Mouse (Mus musculus): ENCODE measurements at regions not wholly inside any gene's neighbourhood (a gene's known extent, or its start where the extent isn't known, plus 50 kb on each side); places are given as distances from the start of the nearest gene placed in this dataset.
A peak's percentile ranks its signal among the peaks of the same experiment; 100 is the strongest.

- no peaks in the 10 kb centered on the region for H3K36me3 ChIP-seq (ENCODE audit: control insufficient read depth, insufficient read depth)
Observed at GRCm38 (mm10) chr5:83533901-83534300, 178.9 kb upstream of the Tecrl start.

DNA sequence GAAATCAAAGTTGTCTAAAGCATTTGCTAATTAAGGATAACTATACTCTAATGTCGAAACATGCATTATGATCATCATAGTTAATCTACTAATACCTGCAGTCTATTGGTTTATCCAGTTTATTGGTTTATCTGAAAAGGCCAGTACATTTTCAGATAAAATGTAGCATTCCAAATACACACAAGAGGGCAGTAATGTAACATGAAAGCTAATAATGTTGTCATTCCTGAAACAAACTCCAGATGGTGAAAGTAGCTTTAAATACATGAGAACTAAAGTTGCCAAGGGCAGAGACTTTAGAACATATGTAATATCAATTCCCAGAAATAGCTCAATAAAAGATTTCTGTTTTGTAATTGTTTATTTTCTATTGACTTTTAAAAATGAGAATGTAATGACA lies 163.7 kb upstream of the Tecrl start:
- no peak for TF ChIP-seq FOSL1 (IDR thresholded peaks at IDR 0.05; ENCODE audit: insufficient read depth, low read length, poor library complexity, severe bottlenecking)
- TF ChIP-seq CTCF (IDR thresholded peaks at IDR 0.05; ENCODE audit: control insufficient read depth, insufficient read depth, insufficient read length) = no peak
- no peak for TF ChIP-seq MYOD1 (IDR thresholded peaks at IDR 0.05; ENCODE audit: control insufficient read depth, insufficient read length, low read depth)
- TF ChIP-seq CEBPB (IDR thresholded peaks at IDR 0.05; ENCODE audit: low read depth) = no peak
- TF ChIP-seq MYOG (IDR thresholded peaks at IDR 0.05; ENCODE audit: control insufficient read depth, extremely low read depth, insufficient read length) = no peak
- TF ChIP-seq MAX (IDR thresholded peaks at IDR 0.05) = no peak
- TF ChIP-seq USF1 (IDR thresholded peaks at IDR 0.05; ENCODE audit: low read depth) = no peak

More at GRCm38 (mm10) chr5:83533901-83534300, 178.9 kb upstream of the Tecrl start:
- H3K4me3 ChIP-seq (ENCODE audit: insufficient read depth, poor library complexity, severe bottlenecking) = no peak overlapping the region
- no peaks in the 10 kb centered on the region for H3K79me3 ChIP-seq (ENCODE audit: low read depth)
- no peak for TF ChIP-seq MAX (IDR thresholded peaks at IDR 0.05)
- no peaks in the 10 kb centered on the region for H3K79me2 ChIP-seq (ENCODE audit: control insufficient read depth, insufficient read depth)
- no peaks in the 10 kb centered on the region for H3K27me3 ChIP-seq (ENCODE audit: control insufficient read depth, insufficient read depth, insufficient read length)
- no peak overlapping the region for H3ac ChIP-seq (ENCODE audit: control insufficient read depth, insufficient read length, low read depth)

DNA sequence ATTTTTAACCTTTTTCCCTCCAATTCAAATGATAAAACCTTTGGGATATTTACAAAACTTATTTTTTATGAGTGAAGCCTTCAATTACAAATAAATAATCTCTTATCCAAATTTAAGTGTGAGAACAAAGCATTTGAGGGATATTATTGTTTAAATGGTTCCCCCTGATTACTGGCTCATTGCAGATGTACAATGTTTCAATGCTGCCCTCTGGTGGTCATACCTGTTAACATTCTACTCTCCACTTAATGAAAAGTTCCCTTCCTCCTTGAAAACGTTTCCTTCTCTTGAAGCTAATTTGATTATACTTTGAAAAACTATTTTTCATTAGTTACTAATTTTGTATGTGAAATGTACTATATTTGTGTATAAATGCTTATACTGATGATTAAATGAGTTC lies 129.1 kb upstream of the Tecrl start:
- no peaks in the 10 kb centered on the region for H3K79me2 ChIP-seq (ENCODE audit: control insufficient read depth, insufficient read depth)
- H3K27me3 ChIP-seq (ENCODE audit: control insufficient read depth, insufficient read depth, insufficient read length) = no peaks in the 10 kb centered on the region
- no peaks in the 10 kb centered on the region for H3K36me3 ChIP-seq (ENCODE audit: control insufficient read depth, insufficient read depth)
- TF ChIP-seq CEBPB (IDR thresholded peaks at IDR 0.05; ENCODE audit: low read depth) = no peak
- peak; percentile 28 for TF ChIP-seq CTCF (IDR thresholded peaks at IDR 0.05; ENCODE audit: control insufficient read depth, insufficient read depth, insufficient read length)
- H3K4me3 ChIP-seq (ENCODE audit: insufficient read depth, poor library complexity, severe bottlenecking) = no peak overlapping the region
- H3ac ChIP-seq (ENCODE audit: control insufficient read depth, insufficient read length, low read depth) = no peak overlapping the region
- no peaks in the 10 kb centered on the region for H3K79me3 ChIP-seq (ENCODE audit: low read depth)

More for the DNA sequence above, 163.7 kb upstream of the Tecrl start:
- Histone ChIP-seq H3K36me3 (ENCODE audit: control insufficient read depth, insufficient read depth) (no peaks in the 10 kb centered on the region), H3ac (ENCODE audit: control insufficient read depth, insufficient read length, low read depth) (no peak overlapping the region), H3K79me2 (ENCODE audit: control insufficient read depth, insufficient read depth) (no peaks in the 10 kb centered on the region), H3K27me3 (ENCODE audit: control insufficient read depth, insufficient read depth, insufficient read length) (no peaks in the 10 kb centered on the region), H3K79me3 (ENCODE audit: low read depth) (no peaks in the 10 kb centered on the region), H3K4me3 (ENCODE audit: insufficient read depth, poor library complexity, severe bottlenecking) (no peak overlapping the region)

DNA sequence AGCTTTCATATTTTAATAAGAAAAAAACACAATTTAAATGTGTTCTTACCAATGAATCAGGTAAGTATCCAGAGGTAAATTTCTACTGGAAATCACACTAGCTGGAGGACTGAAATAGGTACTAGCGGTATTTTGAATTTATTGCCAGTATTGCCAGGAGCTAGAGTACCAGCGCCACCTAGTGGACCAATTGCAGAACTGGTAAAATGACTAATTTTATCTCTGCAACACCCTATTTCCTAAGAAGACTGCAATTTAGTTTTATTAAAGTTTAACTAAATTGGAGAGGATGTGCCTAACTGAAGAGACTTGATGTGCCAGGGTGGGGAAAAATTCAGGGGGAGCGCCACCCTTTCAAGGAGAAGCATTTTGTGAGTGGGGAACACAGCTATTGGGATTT lies 85.3 kb upstream of the Tecrl start:
- no peak overlapping the region for H3K4me3 ChIP-seq (ENCODE audit: insufficient read depth, poor library complexity, severe bottlenecking)
- H3K79me2 ChIP-seq (ENCODE audit: control insufficient read depth, insufficient read depth) = no peaks in the 10 kb centered on the region
- no peaks in the 10 kb centered on the region for H3K27me3 ChIP-seq (ENCODE audit: control insufficient read depth, insufficient read depth, insufficient read length)
- TF ChIP-seq CTCF (IDR thresholded peaks at IDR 0.05; ENCODE audit: control insufficient read depth, insufficient read depth, insufficient read length) (peak; percentile 17), USF1 (IDR thresholded peaks at IDR 0.05; ENCODE audit: low read depth) (no peak), FOSL1 (IDR thresholded peaks at IDR 0.05; ENCODE audit: insufficient read depth, low read length, poor library complexity, severe bottlenecking) (no peak)
- H3K79me3 ChIP-seq (ENCODE audit: low read depth) = no peaks in the 10 kb centered on the region
- H3K36me3 ChIP-seq (ENCODE audit: control insufficient read depth, insufficient read depth) = no peaks in the 10 kb centered on the region
- H3ac ChIP-seq (ENCODE audit: control insufficient read depth, insufficient read length, low read depth) = no peak overlapping the region

DNA sequence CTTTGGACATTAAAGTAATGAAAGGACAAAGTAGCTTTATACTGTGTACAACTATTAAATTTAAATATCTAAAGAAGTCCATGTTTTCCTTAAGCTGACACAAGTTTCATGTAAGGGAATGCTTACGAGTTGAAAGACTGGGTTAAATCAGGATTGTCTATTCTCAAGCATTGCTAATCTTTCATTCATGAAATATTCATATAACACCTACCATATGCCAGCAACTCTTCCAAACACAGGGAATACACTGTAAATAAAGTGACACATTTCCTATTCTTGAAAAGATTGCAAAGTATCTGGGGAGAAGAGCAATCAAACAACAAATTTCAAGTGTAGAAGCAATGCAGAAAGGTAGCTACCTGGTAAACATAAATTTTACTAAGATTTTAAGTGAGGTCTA lies 81.5 kb upstream of the Tecrl start:
- no peaks in the 10 kb centered on the region for H3K79me2 ChIP-seq (ENCODE audit: control insufficient read depth, insufficient read depth)
- H3K27me3 ChIP-seq (ENCODE audit: control insufficient read depth, insufficient read depth, insufficient read length) = no peaks in the 10 kb centered on the region
- no peaks in the 10 kb centered on the region for H3K36me3 ChIP-seq (ENCODE audit: control insufficient read depth, insufficient read depth)
- no peak overlapping the region for H3K4me3 ChIP-seq (ENCODE audit: insufficient read depth, poor library complexity, severe bottlenecking)
- H3K79me3 ChIP-seq (ENCODE audit: low read depth) = no peaks in the 10 kb centered on the region
- TF ChIP-seq CEBPB (IDR thresholded peaks at IDR 0.05; ENCODE audit: low read depth) (no peak), MAX (IDR thresholded peaks at IDR 0.05) (no peak), MYOD1 (IDR thresholded peaks at IDR 0.05; ENCODE audit: control insufficient read depth, insufficient read length, low read depth) (no peak), USF1 (IDR thresholded peaks at IDR 0.05; ENCODE audit: low read depth) (no peak), FOSL1 (IDR thresholded peaks at IDR 0.05; ENCODE audit: insufficient read depth, low read length, poor library complexity, severe bottlenecking) (no peak), MYOG (IDR thresholded peaks at IDR 0.05; ENCODE audit: control insufficient read depth, extremely low read depth, insufficient read length) (no peak), CTCF (IDR thresholded peaks at IDR 0.05; ENCODE audit: control insufficient read depth, insufficient read depth, insufficient read length) (no peak)
- H3ac ChIP-seq (ENCODE audit: control insufficient read depth, insufficient read length, low read depth) = no peak overlapping the region

DNA sequence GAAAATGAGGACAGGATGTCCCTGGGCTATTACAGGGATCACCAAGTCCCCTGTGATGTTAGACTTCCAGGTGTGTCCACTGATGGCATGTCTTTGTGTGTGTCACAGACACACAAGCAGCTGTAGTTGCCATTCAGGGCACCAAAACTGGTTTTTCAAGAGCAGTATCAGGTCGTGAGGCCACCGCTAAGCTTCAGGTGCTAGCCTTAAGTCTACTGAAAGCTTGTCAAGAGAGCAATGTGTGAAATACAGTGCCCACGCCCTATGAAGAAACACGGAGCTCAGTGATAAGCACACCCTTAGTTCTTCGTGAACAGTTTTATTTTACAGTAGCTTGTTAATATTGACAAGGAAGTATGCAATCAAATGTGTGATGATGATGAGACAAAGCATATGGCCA lies 66.7 kb upstream of the Tecrl start:
- no peak for TF ChIP-seq CTCF (IDR thresholded peaks at IDR 0.05; ENCODE audit: control insufficient read depth, insufficient read depth, insufficient read length)
- TF ChIP-seq MAX (IDR thresholded peaks at IDR 0.05) = no peak
- no peak for TF ChIP-seq MYOG (IDR thresholded peaks at IDR 0.05; ENCODE audit: control insufficient read depth, extremely low read depth, insufficient read length)
- no peak for TF ChIP-seq USF1 (IDR thresholded peaks at IDR 0.05; ENCODE audit: low read depth)
- no peak for TF ChIP-seq MYOD1 (IDR thresholded peaks at IDR 0.05; ENCODE audit: control insufficient read depth, insufficient read length, low read depth)
- no peak for TF ChIP-seq CEBPB (IDR thresholded peaks at IDR 0.05; ENCODE audit: low read depth)
- no peak for TF ChIP-seq FOSL1 (IDR thresholded peaks at IDR 0.05; ENCODE audit: insufficient read depth, low read length, poor library complexity, severe bottlenecking)
- no peaks in the 10 kb centered on the region for H3K27me3 ChIP-seq (ENCODE audit: control insufficient read depth, insufficient read depth, insufficient read length)
- H3K4me3 ChIP-seq (ENCODE audit: insufficient read depth, poor library complexity, severe bottlenecking) = no peak overlapping the region
- H3K36me3 ChIP-seq (ENCODE audit: control insufficient read depth, insufficient read depth) = no peaks in the 10 kb centered on the region
- no peak overlapping the region for H3ac ChIP-seq (ENCODE audit: control insufficient read depth, insufficient read length, low read depth)
- H3K79me3 ChIP-seq (ENCODE audit: low read depth) = no peaks in the 10 kb centered on the region
- H3K79me2 ChIP-seq (ENCODE audit: control insufficient read depth, insufficient read depth) = no peaks in the 10 kb centered on the region

Data from C2C12 (cell line).